Mouse (Mus musculus): ENCODE results near the gene Bcl11a.

Bcl11a gene

DNA sequence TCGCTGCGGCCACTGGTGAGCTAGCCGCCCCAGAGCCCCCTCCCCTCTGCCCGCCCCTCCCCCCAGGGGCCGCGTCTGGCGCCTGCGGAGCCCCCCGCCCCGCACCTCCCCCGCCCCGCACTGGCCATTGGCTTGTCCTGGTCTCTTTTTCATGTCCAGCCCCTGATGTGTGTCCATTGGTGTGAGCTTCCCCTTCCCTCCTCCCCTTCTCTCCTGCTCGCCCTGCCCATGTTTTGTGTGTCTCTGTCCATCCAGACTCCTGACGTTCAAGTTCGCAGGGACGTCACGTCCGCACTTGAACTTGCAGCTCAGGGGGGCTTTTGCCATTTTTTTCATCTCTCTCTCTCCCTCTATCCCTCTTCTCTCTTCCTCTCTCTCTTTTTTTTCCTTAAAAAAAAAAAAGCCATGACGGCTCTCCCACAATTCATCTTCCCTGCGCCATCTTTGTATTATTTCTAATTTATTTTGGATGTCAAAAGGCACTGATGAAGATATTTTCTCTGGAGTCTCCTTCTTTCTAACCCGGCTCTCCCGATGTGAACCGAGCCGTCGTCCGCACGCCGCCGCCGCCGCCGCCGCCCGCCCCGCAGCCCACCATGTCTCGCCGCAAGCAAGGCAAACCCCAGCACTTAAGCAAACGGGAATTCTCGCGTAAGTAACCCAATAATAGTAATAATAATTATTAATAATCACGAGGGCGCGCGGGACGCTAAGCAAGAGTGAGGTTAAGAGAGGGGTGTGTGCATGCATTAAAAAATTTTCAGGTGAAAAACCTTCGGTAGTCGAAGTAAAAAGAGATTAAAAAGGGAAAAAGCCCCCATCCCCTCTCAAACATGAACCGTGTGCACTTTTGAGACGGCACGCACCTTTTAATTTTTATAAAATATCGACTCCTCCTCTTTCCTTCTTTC lies at the start of gene Bcl11a:
TSS of gene Bcl11a (plus strand) at position 262 of the 911 bp plus-strand sequence.
- no peak for DNase-seq (ENCODE audit: low spot score in 2 of 2)

DNA sequence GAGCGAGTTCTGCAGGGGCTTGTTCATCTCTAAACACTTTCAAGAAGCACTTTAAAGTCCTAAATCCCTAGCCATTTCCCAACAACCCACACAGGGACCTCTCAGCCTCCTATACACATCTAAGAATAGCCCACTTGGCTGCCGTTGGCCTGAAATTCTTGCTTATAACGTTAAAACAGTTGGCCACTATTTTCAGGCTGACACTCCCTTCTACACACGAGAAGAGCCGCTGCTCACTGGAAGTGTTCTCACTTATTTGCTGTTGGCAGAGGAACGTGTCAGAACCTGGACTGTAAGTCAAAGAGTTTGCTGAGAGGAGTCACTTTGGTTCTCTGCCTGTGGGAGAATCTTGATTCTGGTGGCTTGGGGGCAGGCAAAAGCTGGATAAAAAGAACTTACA lies 33.8 kb upstream of the Bcl11a start:
- peak; percentile 37 to 84 for DNase-seq (ENCODE audit: low spot score in 2 of 2)

DNA sequence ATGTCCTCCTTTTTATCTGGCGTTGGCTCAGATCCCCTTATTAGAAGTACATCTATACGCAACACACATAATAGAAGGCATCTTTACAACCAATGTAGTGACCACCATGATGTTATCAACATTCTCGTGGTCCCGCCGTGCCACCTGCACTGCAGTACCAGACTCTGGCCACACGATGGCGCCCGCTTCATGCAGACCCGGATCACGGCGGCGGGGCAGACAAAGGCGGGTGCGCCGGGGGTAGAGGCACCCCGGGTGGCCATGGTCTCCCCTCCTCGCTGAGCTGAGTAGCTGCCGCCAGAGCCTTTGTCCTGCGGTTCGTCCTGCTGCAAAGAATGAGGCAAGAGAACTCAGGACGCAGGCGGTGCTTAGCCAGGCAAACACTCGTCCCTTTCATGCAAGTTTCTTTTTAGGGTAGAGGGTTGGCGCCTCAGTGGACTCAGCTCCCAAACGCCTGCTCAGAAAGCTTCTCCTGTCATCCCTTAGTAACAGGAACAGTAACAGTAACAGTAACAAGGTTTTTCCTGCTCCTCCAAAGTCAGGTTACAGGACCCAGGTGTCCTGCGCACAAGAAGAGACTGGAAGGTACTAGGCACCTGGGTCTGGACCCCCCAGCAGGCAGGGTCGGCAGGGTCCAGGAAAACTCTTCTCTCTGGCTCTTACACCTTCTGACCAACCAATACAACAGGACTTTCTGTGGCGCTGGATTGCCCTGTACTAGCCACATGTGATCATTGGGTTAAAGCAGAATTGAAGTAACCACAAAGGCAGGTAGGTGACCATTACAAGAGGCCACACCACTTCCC lies 28.4 kb upstream of the Bcl11a start:
- DNase-seq (ENCODE audit: low spot score in 2 of 2), result peak; percentile 87 to 88

DNA sequence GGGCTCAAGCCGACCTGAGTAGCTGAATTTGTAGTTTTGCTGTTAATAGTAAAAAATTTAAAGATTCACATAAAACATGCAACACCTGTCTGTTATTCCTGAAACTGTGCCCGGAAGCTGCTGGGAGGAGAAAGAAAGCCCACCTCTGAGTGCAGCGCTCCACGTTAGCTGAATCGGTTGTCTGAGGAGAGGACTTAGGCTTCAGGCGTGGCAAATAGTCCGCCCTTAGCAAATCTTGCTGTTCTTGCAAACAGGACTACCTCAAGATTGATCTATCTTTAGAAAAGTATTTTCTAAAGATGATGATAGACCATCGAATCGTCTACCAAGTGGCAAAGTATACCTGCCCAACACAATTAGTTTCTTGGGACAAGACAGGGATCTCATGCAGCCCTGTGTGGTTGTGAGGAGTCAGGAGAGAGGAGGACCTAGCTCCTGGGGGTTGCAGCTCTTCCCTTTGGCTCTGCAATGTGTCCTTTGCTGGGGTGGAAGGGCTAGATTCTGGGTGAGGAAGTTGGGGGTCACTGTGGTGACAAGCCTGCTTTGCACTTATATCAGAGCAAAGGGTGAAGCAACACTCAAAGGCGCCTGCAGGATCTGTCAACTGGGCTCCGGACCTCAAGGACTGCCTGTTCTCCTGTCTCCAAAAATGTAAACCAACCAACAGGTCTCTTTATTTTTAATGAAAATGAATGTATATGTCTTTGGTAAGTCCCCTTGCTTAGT lies 27.7 kb upstream of the Bcl11a start:
- no peak for DNase-seq (ENCODE audit: low spot score in 2 of 2)

DNA sequence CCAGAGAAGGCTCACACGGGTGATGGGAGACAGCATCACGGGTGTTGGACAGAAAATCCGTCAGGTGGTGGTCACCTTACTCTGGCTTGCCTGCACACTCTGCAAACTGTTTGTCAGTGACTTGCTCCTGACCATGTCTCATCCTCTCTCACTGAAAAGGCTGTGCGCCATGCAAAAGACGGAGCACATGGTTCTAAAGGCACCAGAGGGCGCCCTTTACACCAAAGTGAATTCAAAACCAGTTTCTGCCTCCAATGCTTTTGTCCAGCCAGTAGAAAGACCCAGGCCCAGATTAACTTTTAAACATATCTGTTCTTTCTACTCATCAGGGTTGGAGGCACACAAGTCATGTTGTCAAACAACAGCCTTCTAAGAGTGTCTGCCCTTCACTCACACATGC lies 25.0 kb upstream of the Bcl11a start:
- no peak for DNase-seq (ENCODE audit: low spot score in 2 of 2)

DNA sequence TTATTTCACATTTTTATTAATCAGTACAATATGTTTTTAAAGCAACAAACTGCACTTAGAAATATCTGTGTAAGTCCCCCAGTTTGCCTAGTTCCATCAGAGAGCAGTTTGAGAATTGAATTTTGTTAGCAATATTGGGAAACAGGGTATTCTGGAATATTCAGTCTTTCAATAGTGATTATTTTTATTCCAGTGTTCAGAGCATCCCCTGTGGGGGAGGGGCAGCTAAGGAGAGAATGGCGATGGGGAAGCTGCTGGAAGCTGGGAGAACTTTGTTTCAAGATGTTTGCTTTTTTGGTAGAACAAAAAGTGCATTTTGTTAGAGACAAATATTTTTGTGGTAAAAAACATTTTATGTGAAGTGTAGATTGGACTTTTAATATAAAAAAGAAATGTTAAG lies 18.7 kb upstream of the Bcl11a start:
- DNase-seq (ENCODE audit: low spot score in 2 of 2), result no peak

DNA sequence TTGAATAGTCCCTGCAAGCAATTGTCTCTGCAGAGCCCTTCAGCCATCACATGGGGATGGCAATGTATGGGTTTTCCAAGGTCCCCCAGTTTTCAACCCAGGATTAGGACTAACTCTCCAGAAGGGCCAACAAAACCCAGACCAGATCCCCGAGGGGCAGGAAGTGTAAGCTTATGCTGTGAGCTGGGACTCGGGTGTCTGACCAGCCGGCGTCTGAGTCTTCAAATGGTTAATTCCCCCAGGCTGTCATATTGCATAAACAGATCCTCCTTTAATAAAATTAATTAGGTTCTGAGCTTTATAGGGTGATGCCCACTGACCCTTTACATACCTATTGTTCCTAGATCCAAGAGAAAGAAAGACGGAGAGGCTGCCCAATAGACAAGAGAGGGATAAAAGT lies 17.4 kb upstream of the Bcl11a start:
- DNase-seq (ENCODE audit: low spot score in 2 of 2), result no peak

DNA sequence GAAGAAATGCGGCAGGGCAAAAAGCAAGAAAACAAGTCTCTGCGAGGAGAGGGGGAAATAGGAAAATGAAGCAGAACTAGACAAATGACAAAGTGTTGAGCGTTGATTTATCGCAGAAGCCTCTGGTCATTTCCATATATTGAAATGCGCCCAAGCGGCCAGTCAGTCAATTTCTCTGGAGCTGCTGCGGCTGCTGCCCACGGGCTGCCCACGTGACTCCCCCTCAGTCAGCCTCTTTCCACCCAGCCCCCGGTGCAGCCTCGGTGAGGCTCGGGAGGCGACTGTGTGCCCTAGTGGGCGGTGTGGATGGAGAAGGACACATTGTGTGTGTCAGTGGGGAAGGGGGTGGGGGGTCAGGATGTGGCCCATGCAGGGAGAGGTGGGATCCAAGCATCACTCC lies 16.0 kb upstream of the Bcl11a start:
- no peak for DNase-seq (ENCODE audit: low spot score in 2 of 2)

DNA sequence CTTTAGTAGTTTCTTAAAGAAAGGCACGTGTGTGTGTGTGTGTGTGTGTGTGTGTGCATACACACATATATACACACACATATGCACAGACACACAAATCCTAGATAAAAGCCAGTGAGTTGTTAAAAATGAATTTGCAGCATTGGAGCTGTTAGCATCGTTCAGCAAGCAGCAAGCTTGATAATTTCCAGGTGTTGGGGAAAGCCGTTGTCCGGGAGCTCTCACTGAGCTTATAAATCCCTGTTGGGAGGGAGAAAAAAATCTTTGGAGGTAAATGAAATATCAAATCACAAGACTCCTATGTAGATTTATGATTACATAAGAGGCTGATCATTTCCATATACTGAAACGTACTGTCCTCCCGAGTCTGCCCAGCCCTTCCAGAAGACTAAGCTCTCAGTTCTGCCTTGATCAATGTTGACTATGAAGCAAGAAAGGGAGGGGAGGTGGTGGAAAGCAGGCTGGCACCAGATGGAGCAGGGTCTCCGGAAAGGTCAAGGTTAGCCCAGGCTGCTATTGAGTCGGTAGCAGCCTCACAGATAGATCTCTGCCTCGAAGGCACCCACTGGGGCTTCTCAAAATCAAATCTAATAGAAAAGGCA lies 15.3 kb upstream of the Bcl11a start:
- no peak for DNase-seq (ENCODE audit: low spot score in 2 of 2)

DNA sequence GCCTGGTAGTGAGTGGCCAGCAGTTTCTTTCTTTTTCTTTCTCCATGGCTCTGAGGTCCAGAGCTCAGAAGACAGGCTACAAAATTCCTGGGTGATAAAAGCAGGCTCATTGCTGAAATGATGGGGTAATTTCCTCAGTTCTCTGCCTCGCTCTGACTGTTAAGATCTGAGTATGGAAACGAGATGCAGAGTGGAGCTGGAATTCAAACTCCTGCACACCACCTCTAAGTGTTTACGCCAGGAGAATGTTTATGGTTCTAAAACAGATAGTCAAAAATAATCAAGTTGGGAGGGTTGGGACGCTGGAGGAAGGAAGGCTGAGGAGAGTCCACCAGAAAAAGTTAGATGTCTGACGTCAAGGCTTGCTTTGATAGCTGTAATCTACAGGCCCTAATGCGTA lies 13.6 kb upstream of the Bcl11a start:
- no peak for DNase-seq (ENCODE audit: low spot score in 2 of 2)

DNA sequence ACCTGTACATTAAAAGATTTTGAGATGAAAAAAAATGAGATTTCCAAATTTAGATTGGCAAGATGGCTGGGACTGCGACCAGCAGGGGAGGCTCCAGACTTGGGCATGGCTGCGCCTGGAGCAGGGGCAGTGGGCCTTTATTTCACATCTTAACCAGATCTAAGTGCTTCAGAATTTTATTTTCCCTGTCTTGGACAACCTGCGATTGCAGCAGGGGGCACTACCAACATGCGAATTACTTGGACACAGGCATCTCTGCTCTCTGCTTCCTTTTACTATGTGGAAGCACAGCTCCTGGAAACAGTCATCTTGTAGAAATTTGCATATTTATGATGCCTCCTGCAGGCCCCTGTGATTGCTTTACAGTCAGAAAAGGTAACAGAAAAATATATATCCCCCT lies 12.5 kb upstream of the Bcl11a start:
- no peak for DNase-seq (ENCODE audit: low spot score in 2 of 2)

DNA sequence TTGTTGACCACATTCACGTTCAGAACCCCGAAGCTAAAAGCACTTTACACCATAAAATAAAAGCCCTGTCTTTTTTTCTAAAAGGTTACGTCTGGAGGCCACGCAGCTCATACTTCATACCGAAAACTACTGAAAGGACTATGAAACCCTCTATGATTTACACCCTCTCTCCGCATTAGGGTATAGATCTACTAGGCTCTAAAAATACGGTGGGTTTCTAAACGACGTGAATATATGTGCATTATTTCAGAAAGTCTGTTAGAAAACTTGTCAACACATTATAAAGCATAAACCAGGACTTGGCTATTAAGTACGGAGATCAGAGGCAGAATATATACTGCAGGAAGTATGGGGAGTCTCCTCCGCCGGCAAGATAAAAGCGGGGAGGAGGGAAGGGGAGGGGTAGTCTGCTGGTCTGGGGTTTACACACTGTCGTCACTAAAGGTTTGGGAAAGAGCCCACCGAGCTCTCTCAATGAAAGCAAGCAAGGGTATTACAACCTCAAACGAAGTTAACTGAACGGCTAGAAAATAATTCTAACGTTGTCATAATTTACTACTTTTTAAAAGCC lies 3.8 kb upstream of the Bcl11a start:
- DNase-seq (ENCODE audit: low spot score in 2 of 2), result no peak

DNA sequence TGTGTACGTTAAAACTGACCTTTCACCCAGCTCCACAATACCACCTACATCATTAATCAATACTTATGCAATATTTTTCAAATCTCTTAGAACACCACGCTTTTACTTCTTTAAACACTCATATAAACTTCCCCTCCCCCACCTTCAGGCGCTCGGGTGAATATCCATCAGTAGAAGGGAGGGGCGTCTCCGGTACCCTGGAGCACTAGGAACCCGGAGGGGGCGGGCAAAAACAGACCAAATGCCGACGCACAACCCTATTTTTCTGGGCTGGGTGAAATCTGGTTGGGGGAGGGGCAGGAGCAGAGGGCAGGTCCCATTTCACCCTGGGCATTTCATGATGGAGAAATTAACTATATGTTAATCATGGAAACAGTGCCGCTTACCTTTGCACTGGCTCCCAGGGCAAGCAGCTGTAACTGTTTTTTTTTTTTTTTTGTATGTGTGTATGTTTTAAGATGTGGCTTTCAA lies 3.2 kb upstream of the Bcl11a start, which contains the start of gene A830031A19Rik:
TSS of gene A830031A19Rik (minus strand) at position 421 of the 471 bp plus-strand sequence.
- DNase-seq (ENCODE audit: low spot score in 2 of 2), result no peak

DNA sequence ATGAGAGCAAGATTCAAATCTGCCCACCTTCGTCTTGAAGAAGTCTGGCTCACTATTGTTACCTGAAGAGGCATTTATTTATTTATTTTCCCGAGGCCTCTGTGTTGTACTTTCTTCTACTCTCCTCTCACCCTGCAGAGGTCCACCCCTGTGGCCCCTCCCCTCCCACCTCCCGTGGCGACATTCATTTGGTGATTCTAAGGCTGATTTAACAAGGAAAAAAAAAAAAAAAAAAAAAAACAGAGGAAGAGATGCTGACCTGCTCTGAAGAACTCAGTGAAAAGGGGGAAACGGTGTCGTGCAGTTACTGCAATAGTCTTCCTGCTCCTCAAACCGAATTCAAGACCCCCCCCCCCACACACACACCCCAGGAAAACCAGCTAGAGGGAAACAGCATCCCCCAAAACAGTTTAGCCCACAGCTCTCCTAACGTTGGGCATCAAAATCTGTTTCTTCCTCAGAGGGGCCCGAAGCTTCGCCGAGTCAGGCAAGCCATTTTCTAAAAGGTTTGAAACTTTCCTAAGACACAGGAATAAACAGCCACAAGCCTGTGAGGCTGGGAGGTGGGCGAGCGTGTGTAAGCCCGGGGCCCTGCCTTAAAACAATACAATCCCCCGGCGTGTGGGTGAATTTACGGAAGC lies 2.2 kb upstream of the Bcl11a start:
- DNase-seq (ENCODE audit: low spot score in 2 of 2), result no peak

DNA sequence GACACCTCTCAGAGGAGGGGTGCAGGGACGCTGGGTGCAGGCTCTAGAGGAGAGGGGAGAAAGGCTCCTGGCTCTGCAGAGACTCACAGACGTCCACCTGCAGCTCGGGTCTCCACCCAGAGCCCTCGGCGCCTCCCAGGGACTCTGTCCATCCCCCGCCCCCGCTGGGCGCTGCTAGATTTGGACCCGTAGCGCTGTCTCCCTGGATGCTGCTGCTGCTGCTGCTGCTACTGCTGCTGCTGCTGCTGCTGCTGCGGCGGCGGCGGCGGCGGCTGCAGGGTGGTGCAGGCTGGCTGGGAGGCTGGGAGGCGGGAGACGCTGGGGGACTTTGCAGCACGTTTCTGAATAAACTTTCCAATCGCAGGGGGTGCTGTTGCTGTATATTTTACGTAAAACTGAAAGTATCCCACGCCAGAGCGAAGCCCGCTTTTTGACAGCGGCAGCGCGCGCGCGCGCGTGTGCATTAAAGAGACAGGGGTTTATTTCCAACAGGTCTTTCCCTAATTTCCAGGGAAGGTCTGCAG lies 1.7 kb upstream of the Bcl11a start:
- peak; percentile 82 to 90 for DNase-seq (ENCODE audit: low spot score in 2 of 2)

DNA sequence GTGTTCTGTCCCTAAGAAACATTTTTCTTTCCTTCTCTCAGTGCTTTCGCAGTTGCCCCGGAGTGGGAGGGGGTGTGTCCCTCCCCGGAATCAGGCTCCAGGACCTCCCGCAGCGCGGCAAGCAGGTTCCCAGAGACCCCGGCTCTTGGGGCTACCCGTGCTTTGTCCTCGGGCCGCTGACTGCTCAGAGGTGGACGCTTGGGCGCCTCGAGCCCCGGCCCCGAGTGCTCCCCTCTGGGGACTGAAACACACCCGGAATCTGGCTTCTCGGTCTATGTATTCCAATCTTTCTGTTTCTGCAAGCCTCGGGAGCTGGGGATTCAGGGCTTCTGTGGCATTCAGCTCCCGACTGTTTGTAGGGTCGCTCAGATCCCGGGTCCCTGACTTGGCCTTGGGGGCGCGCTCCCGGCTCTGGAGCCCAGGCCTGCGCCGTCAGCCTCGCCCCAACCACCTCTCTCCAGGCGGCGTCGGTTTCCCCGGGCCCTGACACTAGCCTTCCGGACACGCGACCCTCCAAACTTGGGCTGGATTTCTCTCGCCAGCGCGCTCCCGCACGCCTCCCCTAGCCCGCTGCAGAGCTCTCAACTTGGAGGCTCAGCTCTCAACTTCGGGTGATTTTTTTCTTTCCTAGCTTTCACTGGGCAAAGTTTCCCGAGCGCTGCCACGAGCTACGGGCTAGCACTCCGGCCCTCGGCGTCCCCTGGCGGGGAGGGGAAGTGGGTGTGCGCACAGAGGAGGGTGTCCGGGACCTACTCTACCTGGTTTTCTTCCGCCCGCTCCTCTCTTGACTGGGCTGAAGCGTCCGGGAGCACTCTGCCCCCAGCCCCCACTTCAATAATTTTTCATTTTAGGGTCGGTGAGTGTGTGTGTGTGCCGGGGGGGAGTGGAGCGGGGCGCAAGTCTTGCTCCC lies 780 bp upstream of the Bcl11a start:
- no peak for DNase-seq (ENCODE audit: low spot score in 2 of 2)

DNA sequence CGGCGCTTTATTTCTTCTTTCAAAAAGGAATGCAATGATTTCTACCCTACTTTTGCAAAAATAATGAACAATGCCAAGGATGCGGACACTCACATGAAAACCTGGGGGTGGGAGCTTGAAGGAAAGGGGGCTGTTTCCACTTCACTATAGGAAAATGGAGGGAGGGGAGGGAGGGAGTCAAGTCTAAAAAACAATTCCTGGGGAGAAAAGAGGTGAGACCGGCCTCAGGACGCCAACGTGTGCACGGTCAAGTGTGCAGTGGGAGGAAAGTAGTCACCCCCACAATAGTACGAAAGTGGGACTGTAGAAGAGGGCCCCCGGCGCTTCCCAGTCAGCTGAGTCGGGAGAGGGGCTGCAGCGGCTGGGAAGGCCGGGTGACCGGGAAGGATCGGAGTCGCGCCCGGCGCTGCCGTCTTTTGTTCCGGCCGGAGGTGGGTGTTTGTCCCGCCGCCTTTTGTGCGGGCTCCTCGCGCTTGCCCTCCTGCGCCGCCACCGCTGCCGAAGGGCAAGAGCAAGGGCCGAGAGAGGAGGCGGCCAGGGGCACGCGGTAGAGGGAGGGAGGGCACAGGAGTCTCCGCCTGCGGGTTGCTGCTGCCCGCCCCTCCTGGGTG lies 955 bp downstream of the Bcl11a start:
- DNase-seq (ENCODE audit: low spot score in 2 of 2), result no peak

DNA sequence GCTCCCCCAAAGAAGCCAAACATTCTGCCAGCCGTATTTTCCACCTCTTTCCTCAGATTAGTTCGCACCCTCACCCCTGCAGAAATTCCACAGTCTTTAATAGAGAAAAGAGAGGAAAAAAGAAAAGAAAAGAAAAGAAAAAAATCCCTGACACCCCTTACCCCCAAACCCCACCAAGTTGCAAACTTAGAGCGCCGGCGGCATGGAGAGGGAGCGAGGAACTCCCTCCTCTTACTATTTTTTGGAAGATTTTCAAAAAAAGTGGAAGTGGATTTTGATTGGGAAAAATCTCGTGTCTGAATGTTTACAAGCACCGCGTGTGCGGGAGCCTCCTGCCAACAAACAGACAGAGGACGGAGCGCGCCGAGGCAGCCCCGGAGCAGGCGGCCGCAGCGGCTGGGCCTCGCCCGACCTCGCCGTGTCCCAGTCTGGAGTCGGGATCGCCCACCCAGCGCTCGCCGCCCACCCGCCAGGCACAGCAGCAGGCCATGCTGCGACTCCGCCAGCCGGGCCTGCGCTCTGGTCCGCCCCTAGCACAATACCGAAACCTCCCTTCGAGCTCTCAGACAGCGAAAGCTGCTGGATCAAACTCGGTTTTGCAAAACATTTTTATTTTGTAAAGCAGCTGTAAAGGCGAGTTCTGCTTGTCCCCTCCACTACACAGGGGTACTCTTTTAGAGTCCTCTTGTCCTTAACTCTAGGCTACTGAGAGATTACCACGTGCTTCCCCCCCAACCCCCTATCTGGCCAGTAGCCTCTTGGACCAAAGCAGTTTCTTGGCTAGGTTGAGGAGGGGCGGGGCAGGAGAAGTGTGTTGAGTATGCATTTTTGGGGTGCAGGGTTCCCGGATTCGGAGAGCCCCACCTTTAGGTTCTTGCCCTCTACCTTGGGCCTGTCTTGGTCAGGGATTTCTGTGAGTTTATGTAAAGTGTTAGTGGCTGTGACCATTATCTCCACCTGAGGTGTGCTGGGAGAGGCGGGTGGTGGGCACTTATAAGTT lies 1.8 kb downstream of the Bcl11a start:
- DNase-seq (ENCODE audit: low spot score in 2 of 2), result peak; percentile 72 to 74

Data from frontal cortex, postnatal 36 days (tissue).